Mouse (Mus musculus): ENCODE results near the gene Hoxa10. TPM values are rescaled to one million over a fixed set of nuclear protein-coding genes. Genes with fewer than 3 reads are reported as not detected.

Hoxa10 gene
- polyA plus RNA-seq, 1 experiment from 2014 or later, result not detected

DNA sequence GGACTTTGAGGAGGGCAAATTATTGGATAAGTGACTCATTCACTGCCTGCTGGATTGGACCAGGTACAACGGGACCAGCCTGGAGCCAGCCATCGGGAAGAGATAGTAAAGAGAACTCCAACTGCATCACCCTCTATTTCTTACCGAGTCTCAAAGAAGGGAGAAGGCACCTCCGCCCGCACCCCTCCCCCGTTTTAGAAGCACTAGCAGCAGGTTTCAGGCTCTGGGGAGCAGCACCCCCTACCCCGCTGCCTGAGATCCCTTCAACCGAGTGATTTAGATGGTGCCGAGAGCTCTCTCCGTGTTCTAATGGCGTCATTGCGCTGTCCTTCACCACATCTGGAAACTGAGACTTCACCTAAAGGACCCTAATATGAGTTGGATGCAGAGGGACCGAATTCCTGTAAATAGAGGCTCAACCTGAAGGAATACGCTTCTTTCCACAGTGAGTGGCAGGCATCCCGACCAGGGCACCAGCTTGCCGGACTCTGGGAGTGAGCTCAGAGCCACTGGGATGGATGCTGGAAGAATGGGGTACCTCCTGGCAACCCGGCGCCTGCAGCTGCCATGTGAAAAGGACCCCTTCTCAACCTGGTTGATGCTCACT lies 24.8 kb upstream of the Hoxa10 start:
- ATAC-seq (ENCODE audit: low FRiP score, low TSS enrichment) (no peak), DNase-seq (peak; percentile 7)
- no peak overlapping the region for H3K4me2 ChIP-seq (ENCODE audit: low read length)
- H3K36me3 ChIP-seq (ENCODE audit: control insufficient read depth, insufficient read depth, low read length), result no peaks in the 10 kb centered on the region
- no peaks in the 10 kb centered on the region for H3K9me3 ChIP-seq (ENCODE audit: control insufficient read depth, low read length)
- H3K9ac ChIP-seq (replicated peaks; ENCODE audit: low read length), result no peak overlapping the region
- no peaks in the 10 kb centered on the region for H3K4me1 ChIP-seq (ENCODE audit: control insufficient read depth, insufficient read depth, low read length)
- peaks cover 96% of the 10 kb centered on the region for H3K27me3 ChIP-seq (ENCODE audit: control insufficient read depth, insufficient read depth, low read length)
- H3K27ac ChIP-seq (replicated peaks; ENCODE audit: low read depth, low read length), result no peak overlapping the region
- 2% methylated on average over 18 of the region's 18 CpGs for WGBS
- H3K4me3 ChIP-seq (replicated peaks; ENCODE audit: low read depth, low read length), result no peak overlapping the region

DNA sequence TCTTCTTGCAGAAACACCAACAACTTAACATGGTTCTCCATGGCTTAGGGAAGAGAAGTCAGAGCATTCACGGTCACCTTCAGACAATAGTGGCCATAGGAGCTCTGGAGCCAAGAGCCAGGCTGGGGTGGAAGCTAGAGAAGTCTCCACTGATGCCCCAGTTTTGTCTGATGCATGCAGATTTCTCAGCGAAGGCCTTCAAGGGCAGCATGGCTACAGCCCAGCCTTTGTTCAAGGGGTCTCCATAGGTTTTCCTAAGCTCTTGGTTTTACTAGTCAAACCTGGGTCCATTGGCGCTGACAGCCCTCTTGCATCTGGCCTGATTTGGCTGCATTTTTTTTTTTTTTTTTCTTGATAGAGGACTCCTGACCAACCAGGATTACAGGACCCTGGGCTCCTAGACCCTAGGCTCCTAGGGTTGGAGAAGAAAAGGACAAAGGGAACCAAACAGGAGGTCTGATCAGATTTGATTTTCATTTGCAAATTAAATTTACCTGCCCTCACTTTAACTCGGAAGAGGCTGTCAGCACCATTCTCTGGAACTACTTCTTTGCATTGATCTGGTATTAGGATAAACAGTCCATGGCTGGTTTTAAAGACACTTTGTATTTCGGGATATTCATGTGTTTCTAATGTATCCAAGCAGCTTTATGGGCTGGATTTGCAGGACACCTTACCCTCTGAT lies 23.6 kb upstream of the Hoxa10 start:
- ATAC-seq (ENCODE audit: low FRiP score, low TSS enrichment), result no peak
- H3K9ac ChIP-seq (replicated peaks; ENCODE audit: low read length), result no peak overlapping the region
- H3K27me3 ChIP-seq (ENCODE audit: control insufficient read depth, insufficient read depth, low read length), result peaks cover 93% of the 10 kb centered on the region
- H3K36me3 ChIP-seq (ENCODE audit: control insufficient read depth, insufficient read depth, low read length), result no peaks in the 10 kb centered on the region
- 3% methylated on average over 5 of the region's 5 CpGs for WGBS
- H3K27ac ChIP-seq (replicated peaks; ENCODE audit: low read depth, low read length), result no peak overlapping the region
- no peak overlapping the region for H3K4me3 ChIP-seq (replicated peaks; ENCODE audit: low read depth, low read length)
- peak; percentile 3 for DNase-seq
- no peak overlapping the region for H3K4me2 ChIP-seq (ENCODE audit: low read length)
- H3K4me1 ChIP-seq (ENCODE audit: control insufficient read depth, insufficient read depth, low read length), result no peaks in the 10 kb centered on the region
- no peaks in the 10 kb centered on the region for H3K9me3 ChIP-seq (ENCODE audit: control insufficient read depth, low read length)

DNA sequence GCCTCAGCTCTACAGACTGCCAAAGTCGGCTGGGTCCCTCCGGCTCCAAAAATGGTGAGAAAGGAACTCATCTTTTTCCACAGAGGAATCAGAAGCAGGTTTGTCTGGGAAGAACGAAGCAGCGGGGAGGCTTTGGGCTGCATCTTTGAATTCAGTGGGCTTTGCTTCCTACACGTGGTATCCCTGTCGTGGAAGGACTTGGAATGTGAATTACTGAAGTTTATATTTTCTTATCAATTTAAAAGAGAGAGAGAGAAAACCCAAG lies 22.6 kb upstream of the Hoxa10 start:
- H3K36me3 ChIP-seq (ENCODE audit: control insufficient read depth, insufficient read depth, low read length), result no peaks in the 10 kb centered on the region
- 1% methylated on average over 6 of the region's 6 CpGs for WGBS
- no peak overlapping the region for H3K9ac ChIP-seq (replicated peaks; ENCODE audit: low read length)
- DNase-seq, result peak; percentile 24
- no peak overlapping the region for H3K4me2 ChIP-seq (ENCODE audit: low read length)
- H3K27me3 ChIP-seq (ENCODE audit: control insufficient read depth, insufficient read depth, low read length), result peaks cover 93% of the 10 kb centered on the region
- no peak for ATAC-seq (ENCODE audit: low FRiP score, low TSS enrichment)
- H3K4me3 ChIP-seq (replicated peaks; ENCODE audit: low read depth, low read length), result no peak overlapping the region
- H3K27ac ChIP-seq (replicated peaks; ENCODE audit: low read depth, low read length), result no peak overlapping the region
- H3K4me1 ChIP-seq (ENCODE audit: control insufficient read depth, insufficient read depth, low read length), result no peaks in the 10 kb centered on the region
- H3K9me3 ChIP-seq (ENCODE audit: control insufficient read depth, low read length), result no peaks in the 10 kb centered on the region

DNA sequence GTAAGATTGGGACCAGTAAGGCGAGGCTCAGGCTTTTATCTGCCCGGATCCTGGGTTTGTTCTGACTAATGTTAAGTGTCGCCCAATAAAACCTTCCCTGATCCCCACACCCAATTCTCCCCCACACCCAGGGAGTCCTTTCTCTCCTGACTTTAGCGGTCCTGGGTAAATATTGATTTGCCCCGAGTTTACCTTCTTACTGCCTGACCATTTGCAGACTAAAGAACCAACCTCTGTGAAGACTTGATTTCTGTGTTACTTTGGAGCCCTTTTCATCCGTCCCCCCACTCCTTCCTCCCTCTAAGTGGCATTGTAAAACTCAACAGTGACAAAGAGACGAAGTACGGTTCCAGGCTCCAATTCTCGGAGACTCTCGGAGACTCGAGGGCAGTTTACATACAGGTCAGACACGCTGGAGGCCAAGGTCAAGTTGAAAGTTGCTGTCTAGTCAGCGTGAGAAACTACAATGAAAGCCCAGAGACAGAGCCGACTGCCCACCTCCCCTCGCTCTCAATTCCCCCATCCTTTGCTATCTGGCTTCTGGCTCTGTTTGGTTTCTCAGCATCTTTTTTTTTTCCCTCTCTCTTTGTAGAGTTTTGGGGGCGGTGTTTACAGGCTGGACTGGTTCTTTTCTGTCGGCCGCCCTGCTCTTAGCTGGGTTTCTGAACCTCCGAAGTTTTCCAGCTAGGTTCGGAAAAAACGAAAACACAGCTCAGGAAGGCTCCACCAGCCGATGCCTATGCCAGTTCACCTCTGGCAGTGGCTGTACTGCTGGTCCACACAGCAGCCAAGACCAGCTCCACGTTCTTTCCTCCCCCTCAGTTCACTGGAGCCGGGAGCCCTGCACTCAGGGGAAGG lies 22.0 kb upstream of the Hoxa10 start:
- ATAC-seq (ENCODE audit: low FRiP score, low TSS enrichment) (no peak), DNase-seq (peak; percentile 25)
- Histone ChIP-seq H3K27me3 (ENCODE audit: control insufficient read depth, insufficient read depth, low read length) (peaks cover 92% of the 10 kb centered on the region), H3K9me3 (ENCODE audit: control insufficient read depth, low read length) (no peaks in the 10 kb centered on the region), H3K4me3 (replicated peaks; ENCODE audit: low read depth, low read length) (no peak overlapping the region), H3K9ac (replicated peaks; ENCODE audit: low read length) (no peak overlapping the region), H3K27ac (replicated peaks; ENCODE audit: low read depth, low read length) (no peak overlapping the region), H3K4me1 (ENCODE audit: control insufficient read depth, insufficient read depth, low read length) (no peaks in the 10 kb centered on the region), H3K36me3 (ENCODE audit: control insufficient read depth, insufficient read depth, low read length) (no peaks in the 10 kb centered on the region), H3K4me2 (ENCODE audit: low read length) (no peak overlapping the region)
- WGBS, result 2% methylated on average over 24 of the region's 24 CpGs

DNA sequence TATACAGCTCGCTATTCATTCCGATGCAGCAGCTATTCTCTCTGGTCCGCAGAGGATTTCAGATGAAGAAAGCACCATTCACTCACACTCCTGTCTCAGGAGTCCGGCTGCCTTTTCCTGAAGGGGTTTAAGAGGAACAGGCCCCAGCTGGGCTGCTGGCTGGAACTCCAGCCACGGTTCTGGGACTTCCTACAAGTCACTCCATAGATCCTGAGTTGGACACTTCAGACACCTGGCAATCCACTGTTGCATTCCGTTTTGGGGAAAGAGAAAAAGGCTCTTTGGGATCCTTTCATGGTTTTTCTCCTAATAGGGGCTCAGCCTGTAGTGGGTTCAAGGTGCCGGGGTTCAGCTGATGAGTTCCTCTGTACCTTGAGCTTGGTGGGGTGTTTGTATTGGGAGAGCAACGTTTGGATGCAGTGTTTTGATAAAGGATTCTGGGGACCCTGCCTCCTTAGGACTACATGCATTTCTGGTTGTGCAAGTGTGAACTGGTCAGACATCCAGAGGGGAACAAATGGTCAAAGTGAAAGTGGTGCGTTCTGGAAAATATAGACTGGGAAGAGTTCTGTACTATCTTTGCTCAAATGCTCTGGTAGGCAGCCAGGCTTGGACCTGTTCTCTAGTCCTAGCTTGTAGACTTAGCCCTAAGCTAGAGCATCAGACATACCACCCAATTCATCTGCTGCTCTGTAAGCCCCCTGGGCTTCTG lies 21.3 kb upstream of the Hoxa10 start:
- no peak for ATAC-seq (ENCODE audit: low FRiP score, low TSS enrichment)
- no peaks in the 10 kb centered on the region for H3K4me1 ChIP-seq (ENCODE audit: control insufficient read depth, insufficient read depth, low read length)
- WGBS, result 2% methylated on average over 9 of the region's 9 CpGs

DNA sequence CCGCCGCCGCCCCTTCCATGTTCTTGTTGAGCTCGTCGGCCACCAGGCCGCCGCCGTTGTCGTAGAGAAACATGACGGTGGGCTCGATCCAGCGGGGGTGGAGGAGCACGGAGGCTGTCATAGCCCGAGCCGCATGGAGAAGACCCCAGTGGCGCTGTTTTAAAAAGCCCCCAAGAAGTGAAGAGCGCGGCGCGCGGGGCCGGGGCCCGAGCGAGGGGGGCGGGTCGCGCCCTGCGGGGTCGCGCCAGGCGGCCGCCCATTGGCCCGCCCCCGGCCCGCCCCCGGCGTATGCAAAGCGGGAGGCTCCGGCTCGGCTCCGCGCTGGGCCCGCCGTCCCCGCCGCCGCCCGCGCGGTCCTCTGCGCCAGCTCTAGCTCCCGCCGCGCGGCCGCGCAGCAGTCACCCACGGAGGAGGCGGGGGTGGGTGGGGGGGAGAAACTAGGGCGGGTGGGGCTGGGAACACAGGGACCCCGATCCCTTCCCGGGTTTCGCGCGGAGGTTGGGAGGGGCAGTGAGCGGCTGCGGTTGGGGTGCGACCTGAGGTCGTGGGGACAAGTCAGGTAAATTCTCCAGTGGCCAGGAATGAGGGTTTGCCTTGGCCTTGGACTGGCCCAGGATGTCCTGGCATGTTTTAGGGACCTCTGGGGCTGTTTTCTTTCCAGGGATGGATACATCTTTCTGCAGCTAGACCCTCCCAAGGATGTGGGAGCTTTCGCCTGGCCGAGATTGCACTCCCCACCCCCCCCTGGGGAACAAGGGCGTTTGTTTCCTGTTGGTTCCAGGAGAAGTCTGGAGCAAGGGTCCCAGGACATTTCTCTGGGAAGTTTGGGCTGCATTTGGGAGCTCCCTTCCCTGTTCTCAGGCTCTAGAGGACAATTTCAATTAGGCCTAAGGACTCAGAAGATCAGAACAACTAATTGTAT lies 20.3 kb upstream of the Hoxa10 start, which contains the start of gene Hoxa13:
TSS of gene Hoxa13 (minus strand) at position 227 of the 922 bp plus-strand sequence.
- WGBS, result under 1% methylated on average over 55 of the region's 72 CpGs
- Histone ChIP-seq H3K4me3 (replicated peaks; ENCODE audit: low read depth, low read length) (0 out of 2 replicates have a peak within 1 kb of the TSS, but pooled peaks have one; percentile 12), H3K4me1 (ENCODE audit: control insufficient read depth, insufficient read depth, low read length) (no peaks in the 10 kb centered on the region), H3K9me3 (ENCODE audit: control insufficient read depth, low read length) (no peaks in the 10 kb centered on the region), H3K27me3 (ENCODE audit: control insufficient read depth, insufficient read depth, low read length) (peaks cover 92% of the 10 kb centered on the region), H3K36me3 (ENCODE audit: control insufficient read depth, insufficient read depth, low read length) (no peaks in the 10 kb centered on the region), H3K4me2 (ENCODE audit: low read length) (peak within 1 kb of the TSS; percentile 36), H3K27ac (replicated peaks; ENCODE audit: low read depth, low read length) (no peak within 1 kb of the TSS), H3K9ac (replicated peaks; ENCODE audit: low read length) (no peak within 1 kb of the TSS)
- DNase-seq, result no peak
- no peak; the same call in 1 of the 2 replicates for ATAC-seq (ENCODE audit: low FRiP score, low TSS enrichment)

More for the DNA sequence above, 21.3 kb upstream of the Hoxa10 start:
- H3K4me2 ChIP-seq (ENCODE audit: low read length), result no peak overlapping the region
- peaks cover 93% of the 10 kb centered on the region for H3K27me3 ChIP-seq (ENCODE audit: control insufficient read depth, insufficient read depth, low read length)
- no peak overlapping the region for H3K9ac ChIP-seq (replicated peaks; ENCODE audit: low read length)
- H3K27ac ChIP-seq (replicated peaks; ENCODE audit: low read depth, low read length), result no peak overlapping the region
- H3K36me3 ChIP-seq (ENCODE audit: control insufficient read depth, insufficient read depth, low read length), result no peaks in the 10 kb centered on the region
- DNase-seq, result peak; percentile 42
- no peaks in the 10 kb centered on the region for H3K9me3 ChIP-seq (ENCODE audit: control insufficient read depth, low read length)
- no peak overlapping the region for H3K4me3 ChIP-seq (replicated peaks; ENCODE audit: low read depth, low read length)

DNA sequence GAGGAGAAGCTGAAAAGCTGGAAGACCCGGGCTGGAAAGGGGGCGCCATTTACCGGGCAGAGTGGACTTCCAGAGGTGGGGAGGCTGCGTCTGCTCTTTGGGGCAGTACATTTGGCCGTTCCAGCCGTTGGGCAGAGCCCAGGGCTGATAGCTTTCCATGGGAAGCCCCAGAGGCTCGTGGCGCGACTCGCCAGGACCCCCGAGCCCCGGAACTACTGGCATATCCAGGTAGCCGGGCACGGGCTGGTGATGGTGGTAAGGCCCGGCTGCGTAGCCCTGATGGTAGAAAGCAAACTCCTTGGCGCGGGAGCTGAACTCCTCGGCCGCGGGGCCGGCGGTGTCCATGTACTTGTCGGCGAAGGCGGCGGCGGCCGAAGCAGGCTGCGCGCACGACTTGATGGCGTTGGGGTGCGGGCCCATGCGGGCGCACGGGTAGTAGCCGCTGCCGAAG lies 19.2 kb upstream of the Hoxa10 start:
- Histone ChIP-seq H3K36me3 (ENCODE audit: control insufficient read depth, insufficient read depth, low read length) (no peaks in the 10 kb centered on the region), H3K4me2 (ENCODE audit: low read length) (peak overlapping the region; percentile 36; the same call in 1 of the 2 replicates), H3K4me1 (ENCODE audit: control insufficient read depth, insufficient read depth, low read length) (no peaks in the 10 kb centered on the region), H3K4me3 (replicated peaks; ENCODE audit: low read depth, low read length) (0 out of 2 replicates have a peak overlapping the region, but pooled peaks have one; percentile 12), H3K27me3 (ENCODE audit: control insufficient read depth, insufficient read depth, low read length) (peaks cover 91% of the 10 kb centered on the region), H3K9ac (replicated peaks; ENCODE audit: low read length) (no peak overlapping the region), H3K9me3 (ENCODE audit: control insufficient read depth, low read length) (no peaks in the 10 kb centered on the region), H3K27ac (replicated peaks; ENCODE audit: low read depth, low read length) (no peak overlapping the region)
- ATAC-seq (ENCODE audit: low FRiP score, low TSS enrichment), result no peak
- no peak for DNase-seq
- under 1% methylated on average over 39 of the region's 39 CpGs for WGBS
